Mouse (Mus musculus): ENCODE results near the gene Mospd3. TPM values are rescaled to one million over a fixed set of nuclear protein-coding genes. Genes with fewer than 3 reads are reported as not detected.

Gene Mospd3
- polyA plus RNA-seq, 1 experiment from 2014 or later, result 17.2 TPM

GRCm38 (mm10) chr5:137611245-137611602 is 10.4 kb upstream of the Mospd3 start:
- H3K36me3 ChIP-seq (replicated peaks), result peaks cover 23% of the 10 kb centered on the region
- DNase-seq (ENCODE audit: low spot score), result peak; percentile 93
- 14% methylated on average over 6 of the region's 6 CpGs for WGBS
- H3K4me3 ChIP-seq, result peak overlapping the region; percentile 57
- no peaks in the 10 kb centered on the region for H3K9me3 ChIP-seq
- H3K27me3 ChIP-seq (replicated peaks; ENCODE audit: low read depth, poor library complexity, severe bottlenecking), result peaks cover 21% of the 10 kb centered on the region
- H3K4me1 ChIP-seq, result peaks cover 69% of the 10 kb centered on the region
- H3K27ac ChIP-seq (replicated peaks), result peak overlapping the region; percentile 97

- Histone ChIP-seq H3K27ac (replicated peaks) (peak overlapping the region; percentile 97), H3K9me3 (no peaks in the 10 kb centered on the region), H3K27me3 (replicated peaks; ENCODE audit: low read depth, poor library complexity, severe bottlenecking) (peaks cover 21% of the 10 kb centered on the region), H3K36me3 (replicated peaks) (peaks cover 28% of the 10 kb centered on the region), H3K4me1 (peaks cover 69% of the 10 kb centered on the region), H3K4me3 (peak overlapping the region; percentile 57)
- peak; percentile 96 for DNase-seq (ENCODE audit: low spot score)
- WGBS, result 7% methylated on average over 12 of the region's 12 CpGs
Measured at GRCm38 (mm10) chr5:137610548-137611244, 9.8 kb upstream of the Mospd3 start.

- WGBS, result 56% methylated on average over 4 of the region's 4 CpGs
- Histone ChIP-seq H3K9me3 (no peaks in the 10 kb centered on the region), H3K36me3 (replicated peaks) (peaks cover 35% of the 10 kb centered on the region), H3K4me3 (peak overlapping the region; percentile 57), H3K27me3 (replicated peaks; ENCODE audit: low read depth, poor library complexity, severe bottlenecking) (peaks cover 21% of the 10 kb centered on the region), H3K27ac (replicated peaks) (peak overlapping the region; percentile 97), H3K4me1 (peaks cover 69% of the 10 kb centered on the region)
- DNase-seq (ENCODE audit: low spot score), result no peak
Measured at GRCm38 (mm10) chr5:137610056-137610455, 9.2 kb upstream of the Mospd3 start.

GRCm38 (mm10) chr5:137609292-137609691 is 8.4 kb upstream of the Mospd3 start:
- DNase-seq (ENCODE audit: low spot score), result no peak
- peaks cover 21% of the 10 kb centered on the region for H3K27me3 ChIP-seq (replicated peaks; ENCODE audit: low read depth, poor library complexity, severe bottlenecking)
- H3K9me3 ChIP-seq, result no peaks in the 10 kb centered on the region
- peak overlapping the region; percentile 57 for H3K4me3 ChIP-seq
- peak overlapping the region; percentile 97 for H3K27ac ChIP-seq (replicated peaks)
- 48% methylated on average over 3 of the region's 3 CpGs for WGBS
- H3K36me3 ChIP-seq (replicated peaks), result peaks cover 42% of the 10 kb centered on the region
- peaks cover 69% of the 10 kb centered on the region for H3K4me1 ChIP-seq

GRCm38 (mm10) chr5:137608654-137609190 is 7.9 kb upstream of the Mospd3 start:
- 16% methylated on average over 23 of the region's 23 CpGs for WGBS
- Histone ChIP-seq H3K27me3 (replicated peaks; ENCODE audit: low read depth, poor library complexity, severe bottlenecking) (peaks cover 21% of the 10 kb centered on the region), H3K4me1 (peaks cover 64% of the 10 kb centered on the region), H3K27ac (replicated peaks) (peak overlapping the region; percentile 97), H3K36me3 (replicated peaks) (peaks cover 48% of the 10 kb centered on the region), H3K4me3 (peak overlapping the region; percentile 57), H3K9me3 (no peaks in the 10 kb centered on the region)
- no peak for DNase-seq (ENCODE audit: low spot score)

GRCm38 (mm10) chr5:137607860-137608653 is 7.2 kb upstream of the Mospd3 start:
- H3K9me3 ChIP-seq, result no peaks in the 10 kb centered on the region
- no peak for DNase-seq (ENCODE audit: low spot score)
- H3K4me3 ChIP-seq, result peak overlapping the region; percentile 57
- peaks cover 54% of the 10 kb centered on the region for H3K36me3 ChIP-seq (replicated peaks)
- peaks cover 60% of the 10 kb centered on the region for H3K4me1 ChIP-seq
- peaks cover 21% of the 10 kb centered on the region for H3K27me3 ChIP-seq (replicated peaks; ENCODE audit: low read depth, poor library complexity, severe bottlenecking)
- peak overlapping the region; percentile 97 for H3K27ac ChIP-seq (replicated peaks)
- 15% methylated on average over 26 of the region's 26 CpGs for WGBS

GRCm38 (mm10) chr5:137601365-137601729 is 489 bp upstream of the Mospd3 start:
- H3K27ac ChIP-seq (replicated peaks), result peak overlapping the region; percentile 98
- peak overlapping the region; percentile 78 for H3K4me3 ChIP-seq
- H3K9me3 ChIP-seq, result no peaks in the 10 kb centered on the region
- WGBS, result 1% methylated on average over 22 of the region's 22 CpGs
- H3K36me3 ChIP-seq (replicated peaks), result peaks cover 54% of the 10 kb centered on the region
- H3K4me1 ChIP-seq, result peaks cover 42% of the 10 kb centered on the region
- H3K27me3 ChIP-seq (replicated peaks; ENCODE audit: low read depth, poor library complexity, severe bottlenecking), result no peaks in the 10 kb centered on the region
- peak; percentile 54 for DNase-seq (ENCODE audit: low spot score)

- no peak for DNase-seq (ENCODE audit: low spot score)
- Histone ChIP-seq H3K9me3 (no peaks in the 10 kb centered on the region), H3K4me1 (peaks cover 42% of the 10 kb centered on the region), H3K27me3 (replicated peaks; ENCODE audit: low read depth, poor library complexity, severe bottlenecking) (no peaks in the 10 kb centered on the region), H3K27ac (replicated peaks) (peak overlapping the region; percentile 98), H3K36me3 (replicated peaks) (peaks cover 43% of the 10 kb centered on the region), H3K4me3 (peak overlapping the region; percentile 78)
- 3% methylated on average over 19 of the region's 19 CpGs for WGBS
Measured at GRCm38 (mm10) chr5:137600281-137600618, 608 bp downstream of the Mospd3 start.

GRCm38 (mm10) chr5:137599600-137599999 is 1.3 kb downstream of the Mospd3 start:
- 62% methylated on average over 9 of the region's 9 CpGs for WGBS
- Histone ChIP-seq H3K36me3 (replicated peaks) (peaks cover 37% of the 10 kb centered on the region), H3K4me1 (peaks cover 42% of the 10 kb centered on the region), H3K9me3 (no peaks in the 10 kb centered on the region), H3K27me3 (replicated peaks; ENCODE audit: low read depth, poor library complexity, severe bottlenecking) (no peaks in the 10 kb centered on the region), H3K27ac (replicated peaks) (peak overlapping the region; percentile 98; the same call in 1 of the 2 replicates), H3K4me3 (peak overlapping the region; percentile 78)
- no peak for DNase-seq (ENCODE audit: low spot score)

GRCm38 (mm10) chr5:137598100-137598826 is 2.6 kb downstream of the Mospd3 start:
- Histone ChIP-seq H3K4me3 (no peak overlapping the region), H3K27me3 (replicated peaks; ENCODE audit: low read depth, poor library complexity, severe bottlenecking) (no peaks in the 10 kb centered on the region), H3K4me1 (peaks cover 40% of the 10 kb centered on the region), H3K9me3 (no peaks in the 10 kb centered on the region), H3K36me3 (replicated peaks) (peaks cover 23% of the 10 kb centered on the region), H3K27ac (replicated peaks) (no peak overlapping the region)
- 88% methylated on average over 2 of the region's 2 CpGs for WGBS
- DNase-seq (ENCODE audit: low spot score), result no peak

GRCm38 (mm10) chr5:137597625-137598024 is 3.2 kb downstream of the Mospd3 start:
- no peak overlapping the region for H3K27ac ChIP-seq (replicated peaks)
- H3K9me3 ChIP-seq, result no peaks in the 10 kb centered on the region
- 97% methylated on average over 6 of the region's 6 CpGs for WGBS
- H3K27me3 ChIP-seq (replicated peaks; ENCODE audit: low read depth, poor library complexity, severe bottlenecking), result no peaks in the 10 kb centered on the region
- H3K4me1 ChIP-seq, result peaks cover 34% of the 10 kb centered on the region
- peaks cover 22% of the 10 kb centered on the region for H3K36me3 ChIP-seq (replicated peaks)
- DNase-seq (ENCODE audit: low spot score), result no peak
- peak overlapping the region; percentile 49; the same call in 1 of the 2 replicates for H3K4me3 ChIP-seq

GRCm38 (mm10) chr5:137596601-137597261 is 4.1 kb downstream of the Mospd3 start:
- Histone ChIP-seq H3K27me3 (replicated peaks; ENCODE audit: low read depth, poor library complexity, severe bottlenecking) (no peaks in the 10 kb centered on the region), H3K4me1 (peaks cover 26% of the 10 kb centered on the region), H3K4me3 (peak overlapping the region; percentile 49), H3K27ac (replicated peaks) (peak overlapping the region; percentile 75), H3K36me3 (replicated peaks) (peaks cover 22% of the 10 kb centered on the region), H3K9me3 (no peaks in the 10 kb centered on the region)
- 28% methylated on average over 30 of the region's 30 CpGs for WGBS
- DNase-seq (ENCODE audit: low spot score), result no peak

Data from embryonic facial prominence, embryonic 10.5 days (tissue).